In the genomic region with DNA sequence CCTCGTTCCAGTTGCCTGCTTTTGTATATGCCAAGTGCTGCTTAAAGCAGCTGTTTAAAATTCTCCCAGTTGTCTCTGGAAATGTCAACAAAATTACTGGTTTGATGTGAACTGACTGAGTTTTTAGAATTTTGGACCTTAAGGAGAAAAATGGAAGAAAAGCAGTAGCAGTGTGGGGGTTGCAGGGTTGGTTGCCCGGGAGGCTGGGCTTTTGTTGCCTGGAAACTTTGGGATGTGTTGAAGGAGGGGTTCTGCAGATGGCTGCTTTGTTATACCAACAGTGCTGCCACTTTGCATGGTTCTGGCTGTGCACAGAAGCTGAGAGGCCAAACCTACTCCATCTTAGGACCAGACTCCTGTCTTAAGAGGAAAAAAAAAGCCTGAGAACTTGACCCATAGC, we compare ENCODE assay signal across 18 mouse cellular contexts.
DNase-seq lines count a peak whose midpoint lies in the region; ATAC-seq lines count a peak whose summit lies in the region.
"Had no signal": no experiment of that assay in that cellular context is flagged by ENCODE, and none has a peak within 500 bp of the region (broad histone marks: within the 10 kb centered on the region; RNA-seq: fewer than 3 reads in every experiment).

No protein-coding gene starts in this region.

- H3K4me3 ChIP-seq in midbrain, embryonic 11.5 days (ENCODE audit: low read depth, low read length): no peak overlapping the region
- no peak overlapping the region for H3K4me3 ChIP-seq in midbrain, embryonic 16.5 days (ENCODE audit: low read depth, low read length)
- H3K4me3 ChIP-seq in forebrain, embryonic 14.5 days (ENCODE audit: low read depth, low read length): no peak overlapping the region
- H3K4me3 ChIP-seq in hindbrain, embryonic 11.5 days (ENCODE audit: low read depth, low read length): no peak overlapping the region
- H3K4me3 ChIP-seq in neural tube, embryonic 13.5 days: no peak overlapping the region
- H3K4me3 ChIP-seq: erythroblast, embryonic 14.5 days; heart, embryonic 15.5 days had no signal

- peak; percentile 79 for ATAC-seq in midbrain, embryonic 11.5 days (ENCODE audit: low FRiP score)
- no peak for ATAC-seq in midbrain, embryonic 16.5 days
- peak; percentile 60 for ATAC-seq in forebrain, embryonic 14.5 days
- ATAC-seq in hindbrain, embryonic 11.5 days (ENCODE audit: low FRiP score): peak; percentile 79
- ATAC-seq in neural tube, embryonic 13.5 days (ENCODE audit: low read depth): peak; percentile 43; the same call in 1 of the 2 replicates
- no peak for ATAC-seq in cerebellum, adult (ENCODE audit: insufficient number of reproducible peaks, low FRiP score, low TSS enrichment)
- ATAC-seq: CD4-positive, CD25-positive, alpha-beta regulatory T cell, adult 4 months; inflammation-experienced regulatory T-cells, adult 6 months had no signal

- DNase-seq in midbrain, embryonic 11.5 days (ENCODE audit: low spot score, missing footprints): peak; percentile 76
- DNase-seq in forebrain, embryonic 14.5 days (ENCODE audit: low spot score): peak; percentile 17
- peak; percentile 36 for DNase-seq in hindbrain, embryonic 11.5 days (ENCODE audit: low spot score)
- DNase-seq in heart, postnatal 25 days (ENCODE audit: low spot score): no peak
- DNase-seq: adrenal gland, adult 2 months; cerebellum, adult 9-10 months; heart, adult 11 months; kidney, adult 9 months; lung, embryonic 14.5 days; thymus, adult 18-20 months had no signal

- intact Hi-C loops in heart, postnatal 25 days (cut with DNase I): no loop called here

- H3K36me3 ChIP-seq in midbrain, embryonic 11.5 days (ENCODE audit: control insufficient read depth, insufficient read depth, low read length): no peaks in the 10 kb centered on the region
- H3K36me3 ChIP-seq in midbrain, embryonic 16.5 days (ENCODE audit: control insufficient read depth, insufficient read depth, low read length): no peaks in the 10 kb centered on the region
- no peaks in the 10 kb centered on the region for H3K36me3 ChIP-seq in forebrain, embryonic 14.5 days (ENCODE audit: control insufficient read depth, insufficient read depth, low read length)
- no peaks in the 10 kb centered on the region for H3K36me3 ChIP-seq in hindbrain, embryonic 11.5 days (ENCODE audit: control insufficient read depth, insufficient read depth, low read length)
- H3K36me3 ChIP-seq in neural tube, embryonic 13.5 days: no peaks in the 10 kb centered on the region
- H3K36me3 ChIP-seq: heart, embryonic 15.5 days had no signal

- H3K27me3 ChIP-seq in midbrain, embryonic 11.5 days (ENCODE audit: control insufficient read depth, insufficient read depth, low read length): no peaks in the 10 kb centered on the region
- no peaks in the 10 kb centered on the region for H3K27me3 ChIP-seq in midbrain, embryonic 16.5 days (ENCODE audit: control insufficient read depth, insufficient read depth, low read depth, low read length)
- H3K27me3 ChIP-seq in forebrain, embryonic 14.5 days (replicated peaks; ENCODE audit: control insufficient read depth, insufficient read depth, low read length): no peaks in the 10 kb centered on the region
- H3K27me3 ChIP-seq in hindbrain, embryonic 11.5 days (ENCODE audit: control insufficient read depth, insufficient read depth, low read length): no peaks in the 10 kb centered on the region
- no peaks in the 10 kb centered on the region for H3K27me3 ChIP-seq in neural tube, embryonic 13.5 days
- H3K27me3 ChIP-seq: heart, embryonic 15.5 days had no signal

- H3K4me1 ChIP-seq in midbrain, embryonic 11.5 days (ENCODE audit: control insufficient read depth, insufficient read depth, low read length): no peaks in the 10 kb centered on the region
- 0 out of 2 replicates have a peak, but pooled peaks cover 2% of the 10 kb centered on the region for H3K4me1 ChIP-seq in midbrain, embryonic 16.5 days (ENCODE audit: control insufficient read depth, insufficient read depth, low read length)
- H3K4me1 ChIP-seq in forebrain, embryonic 14.5 days (ENCODE audit: control insufficient read depth, insufficient read depth, low read length): peaks cover 6% of the 10 kb centered on the region; the same call in 1 of the 2 replicates
- no peaks in the 10 kb centered on the region for H3K4me1 ChIP-seq in hindbrain, embryonic 11.5 days (replicated peaks; ENCODE audit: control insufficient read depth, insufficient read depth, low read length)
- H3K4me1 ChIP-seq in neural tube, embryonic 13.5 days (replicated peaks): peaks cover 15% of the 10 kb centered on the region
- H3K4me1 ChIP-seq: heart, embryonic 15.5 days had no signal

- H3K27ac ChIP-seq in midbrain, embryonic 11.5 days (ENCODE audit: low read depth, low read length): no peak overlapping the region
- H3K27ac ChIP-seq in midbrain, embryonic 16.5 days (ENCODE audit: low read length): no peak overlapping the region
- no peak overlapping the region for H3K27ac ChIP-seq in forebrain, embryonic 14.5 days (ENCODE audit: low read depth, low read length)
- no peak overlapping the region for H3K27ac ChIP-seq in hindbrain, embryonic 11.5 days (ENCODE audit: low read depth, low read length)
- no peak overlapping the region for H3K27ac ChIP-seq in neural tube, embryonic 13.5 days (replicated peaks)
- H3K27ac ChIP-seq: heart, embryonic 15.5 days; macrophage had no signal

- H3K9ac ChIP-seq in midbrain, embryonic 11.5 days (ENCODE audit: low read length): no peak overlapping the region
- no peak overlapping the region for H3K9ac ChIP-seq in midbrain, embryonic 16.5 days (ENCODE audit: low read depth, low read length)
- no peak overlapping the region for H3K9ac ChIP-seq in forebrain, embryonic 14.5 days (ENCODE audit: low read length)
- no peak overlapping the region for H3K9ac ChIP-seq in hindbrain, embryonic 11.5 days (ENCODE audit: low read depth, low read length)
- H3K9ac ChIP-seq in neural tube, embryonic 13.5 days: no peak overlapping the region
- H3K9ac ChIP-seq: heart, embryonic 15.5 days; lung, embryonic 14.5 days had no signal

- no peaks in the 10 kb centered on the region for H3K9me3 ChIP-seq in midbrain, embryonic 11.5 days (ENCODE audit: control insufficient read depth, low read length)
- H3K9me3 ChIP-seq in midbrain, embryonic 16.5 days (replicated peaks; ENCODE audit: control insufficient read depth, low read length, poor library complexity, severe bottlenecking): 0 out of 2 replicates have a peak, but pooled peaks cover 4% of the 10 kb centered on the region
- H3K9me3 ChIP-seq in forebrain, embryonic 14.5 days (replicated peaks; ENCODE audit: control insufficient read depth, low read length): 0 out of 2 replicates have a peak, but pooled peaks cover 3% of the 10 kb centered on the region
- no peaks in the 10 kb centered on the region for H3K9me3 ChIP-seq in hindbrain, embryonic 11.5 days (ENCODE audit: control insufficient read depth, low read length)
- H3K9me3 ChIP-seq in neural tube, embryonic 13.5 days: no peaks in the 10 kb centered on the region
- H3K9me3 ChIP-seq: heart, embryonic 15.5 days had no signal

- H3K4me2 ChIP-seq in midbrain, embryonic 11.5 days: no peak overlapping the region
- no peak overlapping the region for H3K4me2 ChIP-seq in midbrain, embryonic 16.5 days (ENCODE audit: low read length)
- H3K4me2 ChIP-seq in forebrain, embryonic 14.5 days (ENCODE audit: low read length): no peak overlapping the region
- H3K4me2 ChIP-seq in hindbrain, embryonic 11.5 days (replicated peaks; ENCODE audit: low read depth, low read length): no peak overlapping the region
- H3K4me2 ChIP-seq in neural tube, embryonic 13.5 days: no peak overlapping the region
- H3K4me2 ChIP-seq: heart, embryonic 15.5 days; lung, embryonic 14.5 days had no signal

- 53% methylated on average over 2 of the region's 2 CpGs for WGBS in midbrain, embryonic 11.5 days
- WGBS in midbrain, embryonic 16.5 days: 41% methylated on average over 2 of the region's 2 CpGs
- WGBS in forebrain, embryonic 14.5 days: 41% methylated on average over 2 of the region's 2 CpGs
- 31% methylated on average over 2 of the region's 2 CpGs for WGBS in hindbrain, embryonic 11.5 days
- WGBS in neural tube, embryonic 13.5 days: 33% methylated on average over 2 of the region's 2 CpGs

Comparison
In these comparisons a context has a peak if more than half of its experiments do, and no peak if none do; other contexts are left out.
1. ATAC-seq: peak in midbrain, embryonic 11.5 days (single experiment), forebrain, embryonic 14.5 days (single experiment), hindbrain, embryonic 11.5 days (single experiment) and neural tube, embryonic 13.5 days (single experiment); none in midbrain, embryonic 16.5 days (single experiment) and cerebellum, adult (single experiment).